Mouse (Mus musculus): ENCODE measurements at regions not wholly inside any gene's neighbourhood (a gene's known extent, or its start where the extent isn't known, plus 50 kb on each side); places are given as distances from the start of the nearest gene placed in this dataset.

DNA sequence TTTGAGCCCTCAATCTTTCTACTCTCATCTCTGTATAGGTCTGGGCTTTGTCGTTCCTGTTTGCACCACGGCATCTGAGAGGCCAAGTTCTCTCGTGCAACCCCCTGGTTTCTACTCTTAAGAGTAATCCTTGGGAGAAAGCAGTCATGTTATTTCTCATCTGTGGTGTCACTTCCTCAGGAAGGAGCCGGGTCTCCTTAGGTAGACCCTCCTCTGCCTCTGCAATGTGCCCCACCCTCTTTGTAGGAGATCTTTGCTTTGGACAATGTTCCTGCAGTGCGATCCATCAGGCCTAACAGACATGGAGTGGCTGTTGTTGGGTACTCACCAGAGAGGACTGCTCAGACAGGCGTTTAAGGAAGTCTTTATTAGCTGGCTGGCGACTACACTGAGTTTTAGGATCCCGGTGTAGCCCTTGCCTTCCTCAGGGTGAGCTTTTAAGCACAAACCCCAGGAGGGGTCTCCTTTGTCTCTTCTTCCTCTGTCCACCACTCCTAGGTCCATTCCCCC, 94.0 kb upstream of the Hmcn1 start:
- Histone ChIP-seq H3K27ac (ENCODE audit: low read length) (no peak overlapping the region), H3K4me2 (ENCODE audit: low read length) (no peak overlapping the region), H3K9ac (ENCODE audit: low read depth, low read length) (no peak overlapping the region), H3K27me3 (ENCODE audit: control insufficient read depth, insufficient read depth, low read depth, low read length) (no peaks in the 10 kb centered on the region), H3K9me3 (replicated peaks; ENCODE audit: control insufficient read depth, low read length, poor library complexity, severe bottlenecking) (no peaks in the 10 kb centered on the region), H3K36me3 (ENCODE audit: control insufficient read depth, insufficient read depth, low read length) (no peaks in the 10 kb centered on the region), H3K4me3 (ENCODE audit: low read depth, low read length) (no peak overlapping the region), H3K4me1 (ENCODE audit: control insufficient read depth, insufficient read depth, low read length) (no peaks in the 10 kb centered on the region)
- ATAC-seq, result no peak
- WGBS, result 70% methylated on average over 8 of the region's 8 CpGs

DNA sequence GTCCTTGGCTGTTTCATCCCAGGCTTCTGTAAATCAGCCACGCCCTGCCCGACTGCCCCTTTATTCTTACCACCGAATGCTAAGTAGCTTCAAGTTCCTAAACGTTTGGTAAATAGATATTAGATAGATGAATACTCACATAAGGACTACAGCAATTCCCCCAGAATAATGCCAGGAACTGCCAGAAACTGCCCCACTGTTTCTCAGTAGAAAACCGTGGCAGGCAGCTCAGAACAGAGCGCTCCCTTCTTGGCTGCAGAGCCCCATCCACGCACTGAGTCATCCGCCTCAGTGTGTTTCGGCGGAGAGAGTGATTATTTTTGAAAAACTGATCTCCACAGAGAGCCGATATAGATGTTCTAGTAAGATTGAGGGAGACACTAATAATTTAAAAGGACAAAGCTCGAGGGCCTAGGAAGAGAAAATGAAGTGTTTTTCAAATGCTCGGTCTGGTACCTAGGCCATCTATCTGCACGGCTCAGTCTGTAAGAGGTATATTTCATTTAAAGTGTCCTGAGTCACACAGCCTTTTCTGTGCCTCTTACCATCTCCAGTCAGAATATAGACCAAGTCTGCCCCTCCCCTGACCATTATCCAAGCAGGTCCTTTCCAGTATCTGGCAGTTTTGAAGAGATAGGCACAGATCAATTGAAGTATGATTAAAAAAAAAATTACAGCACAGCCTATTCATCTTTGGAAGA, 94.4 kb upstream of the Gm47985 start:
- H3K9ac ChIP-seq (ENCODE audit: low read depth, low read length), result no peak overlapping the region
- no peak overlapping the region for H3K27ac ChIP-seq (ENCODE audit: low read length)
- no peak overlapping the region for H3K4me2 ChIP-seq (ENCODE audit: low read length)
- no peaks in the 10 kb centered on the region for H3K36me3 ChIP-seq (ENCODE audit: control insufficient read depth, insufficient read depth, low read length)
- no peaks in the 10 kb centered on the region for H3K4me1 ChIP-seq (ENCODE audit: control insufficient read depth, insufficient read depth, low read length)
- H3K27me3 ChIP-seq (ENCODE audit: control insufficient read depth, insufficient read depth, low read depth, low read length), result no peaks in the 10 kb centered on the region
- 67% methylated on average over 14 of the region's 14 CpGs for WGBS
- H3K9me3 ChIP-seq (replicated peaks; ENCODE audit: control insufficient read depth, low read length, poor library complexity, severe bottlenecking), result no peaks in the 10 kb centered on the region
- no peak overlapping the region for H3K4me3 ChIP-seq (ENCODE audit: low read depth, low read length)
- peak; percentile 54; the same call in 1 of the 2 replicates for ATAC-seq

DNA sequence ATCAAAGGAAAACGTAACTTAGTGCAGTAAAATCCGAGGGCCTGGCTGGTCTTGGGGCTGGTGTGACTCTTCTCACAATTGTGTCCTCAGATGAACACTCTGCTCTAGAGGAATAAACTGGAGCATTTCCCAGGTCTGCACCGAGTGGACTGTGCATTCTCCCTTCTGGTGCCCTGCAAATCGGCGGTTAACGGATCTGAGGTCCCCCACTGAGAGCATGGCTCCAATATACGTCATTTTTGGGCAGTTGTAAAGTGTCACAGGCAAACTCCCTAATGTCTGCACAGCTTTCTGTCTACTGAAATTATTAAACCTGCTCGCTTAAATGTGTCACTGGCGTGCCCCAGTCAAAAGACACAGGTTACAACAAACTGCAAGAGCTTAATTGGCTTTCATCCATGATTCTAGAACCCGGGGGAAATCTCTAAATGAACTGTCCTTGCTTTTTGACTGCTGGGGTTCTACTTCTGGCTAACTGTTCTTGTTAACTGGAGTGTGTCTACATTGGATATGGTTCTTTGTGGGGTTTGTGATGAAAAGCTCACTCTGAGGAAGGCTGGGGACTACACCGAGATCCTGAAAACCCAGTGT, 93.7 kb upstream of the Gm47985 start:
- no peaks in the 10 kb centered on the region for H3K27me3 ChIP-seq (ENCODE audit: control insufficient read depth, insufficient read depth, low read depth, low read length)
- no peak overlapping the region for H3K27ac ChIP-seq (ENCODE audit: low read length)
- H3K9me3 ChIP-seq (replicated peaks; ENCODE audit: control insufficient read depth, low read length, poor library complexity, severe bottlenecking), result no peaks in the 10 kb centered on the region
- H3K36me3 ChIP-seq (ENCODE audit: control insufficient read depth, insufficient read depth, low read length), result no peaks in the 10 kb centered on the region
- H3K4me3 ChIP-seq (ENCODE audit: low read depth, low read length), result no peak overlapping the region
- H3K4me1 ChIP-seq (ENCODE audit: control insufficient read depth, insufficient read depth, low read length), result no peaks in the 10 kb centered on the region
- no peak for ATAC-seq
- no peak overlapping the region for H3K9ac ChIP-seq (ENCODE audit: low read depth, low read length)
- 68% methylated on average over 11 of the region's 11 CpGs for WGBS
- H3K4me2 ChIP-seq (ENCODE audit: low read length), result no peak overlapping the region

DNA sequence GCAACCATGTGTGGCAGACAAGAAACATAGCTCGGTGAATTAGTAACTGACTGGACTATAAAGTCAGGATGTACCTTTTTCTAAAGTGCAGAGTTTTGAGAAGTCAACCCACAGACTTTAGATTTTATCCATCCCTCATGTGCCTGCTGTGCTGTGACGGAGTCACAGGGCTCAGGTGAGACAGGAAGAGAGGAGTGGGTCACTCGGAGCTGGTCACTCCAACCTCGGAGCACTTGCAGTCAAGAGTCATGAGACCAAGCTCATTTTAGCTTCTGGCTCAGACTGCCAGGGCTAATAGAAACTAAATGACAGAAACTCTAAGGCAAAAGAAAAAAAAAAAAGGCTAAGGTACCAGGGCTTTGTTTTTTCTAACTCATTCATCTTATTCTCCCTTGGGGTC, 90.3 kb upstream of the Gm47985 start:
- Histone ChIP-seq H3K9ac (ENCODE audit: low read depth, low read length) (no peak overlapping the region), H3K4me3 (ENCODE audit: low read depth, low read length) (no peak overlapping the region), H3K4me2 (ENCODE audit: low read length) (no peak overlapping the region), H3K9me3 (replicated peaks; ENCODE audit: control insufficient read depth, low read length, poor library complexity, severe bottlenecking) (no peaks in the 10 kb centered on the region), H3K27me3 (ENCODE audit: control insufficient read depth, insufficient read depth, low read depth, low read length) (no peaks in the 10 kb centered on the region), H3K36me3 (ENCODE audit: control insufficient read depth, insufficient read depth, low read length) (no peaks in the 10 kb centered on the region), H3K27ac (ENCODE audit: low read length) (no peak overlapping the region), H3K4me1 (ENCODE audit: control insufficient read depth, insufficient read depth, low read length) (peaks cover 5% of the 10 kb centered on the region; the same call in 1 of the 2 replicates)
- ATAC-seq, result no peak
- WGBS, result 66% methylated on average over 4 of the region's 4 CpGs

DNA sequence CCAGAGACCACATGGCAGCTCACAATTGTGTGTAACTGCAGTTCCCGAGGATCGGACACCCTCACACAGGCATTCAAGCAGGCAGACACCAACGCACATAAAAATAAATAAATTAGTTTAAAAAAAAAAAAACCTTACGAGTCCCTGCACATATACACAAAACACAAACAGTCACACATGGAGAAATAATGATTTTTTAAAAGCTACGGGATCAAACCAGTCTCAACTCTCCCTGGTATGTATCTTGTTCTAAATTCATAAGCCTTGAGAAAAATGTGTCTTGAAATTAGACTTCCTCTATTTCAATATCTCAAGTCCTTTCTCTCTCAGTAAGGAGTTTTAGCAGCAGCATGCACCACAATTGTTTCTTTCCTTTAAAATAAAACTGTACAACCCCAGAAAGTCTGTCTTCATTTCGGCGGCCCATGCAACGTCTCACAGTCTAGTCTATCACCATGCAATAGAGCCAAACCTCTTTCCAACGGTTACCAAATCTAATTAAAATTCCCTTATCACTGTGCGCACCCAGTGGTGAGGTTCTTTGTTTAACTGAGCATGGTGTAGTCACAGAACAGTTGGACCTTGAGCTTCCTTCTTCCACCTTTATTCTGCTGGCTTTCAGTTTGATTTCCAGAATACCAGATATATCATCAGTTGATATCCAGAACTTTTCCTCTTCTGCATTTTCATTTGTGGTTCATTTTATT, 86.8 kb upstream of the Gm47985 start:
- Histone ChIP-seq H3K36me3 (ENCODE audit: control insufficient read depth, insufficient read depth, low read length) (no peaks in the 10 kb centered on the region), H3K9me3 (replicated peaks; ENCODE audit: control insufficient read depth, low read length, poor library complexity, severe bottlenecking) (no peaks in the 10 kb centered on the region), H3K27ac (ENCODE audit: low read length) (no peak overlapping the region), H3K27me3 (ENCODE audit: control insufficient read depth, insufficient read depth, low read depth, low read length) (no peaks in the 10 kb centered on the region), H3K9ac (ENCODE audit: low read depth, low read length) (no peak overlapping the region), H3K4me2 (ENCODE audit: low read length) (peak overlapping the region; percentile 26; the same call in 1 of the 2 replicates), H3K4me3 (ENCODE audit: low read depth, low read length) (no peak overlapping the region), H3K4me1 (ENCODE audit: control insufficient read depth, insufficient read depth, low read length) (peaks cover 5% of the 10 kb centered on the region; the same call in 1 of the 2 replicates)
- ATAC-seq, result no peak; the same call in 1 of the 2 replicates
- WGBS, result 56% methylated on average over 10 of the region's 10 CpGs

DNA sequence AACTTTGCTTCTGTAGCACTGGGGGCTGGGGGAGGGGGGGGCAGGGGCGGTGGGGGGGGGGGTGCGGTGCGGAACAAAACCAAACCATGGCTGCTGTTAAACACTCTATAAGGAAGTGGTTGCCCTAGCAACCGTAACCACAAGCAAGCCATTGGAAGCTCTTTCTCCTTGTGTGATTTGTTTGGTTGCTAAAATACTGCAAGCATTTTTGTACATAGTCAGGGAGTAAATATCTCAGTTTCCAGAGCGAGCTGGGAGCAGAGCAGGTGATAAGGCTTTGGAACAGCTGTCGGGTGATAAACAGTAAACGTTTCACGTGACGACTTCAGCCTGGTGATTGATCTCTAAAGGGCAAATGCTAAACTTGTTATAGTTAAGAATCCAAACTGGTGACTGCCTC, 86.3 kb upstream of the Gm47985 start:
- 15% methylated on average over 9 of the region's 9 CpGs for WGBS
- peak overlapping the region; percentile 26; the same call in 1 of the 2 replicates for H3K4me2 ChIP-seq (ENCODE audit: low read length)
- H3K4me1 ChIP-seq (ENCODE audit: control insufficient read depth, insufficient read depth, low read length), result peaks cover 5% of the 10 kb centered on the region; the same call in 1 of the 2 replicates
- H3K27me3 ChIP-seq (ENCODE audit: control insufficient read depth, insufficient read depth, low read depth, low read length), result no peaks in the 10 kb centered on the region
- no peak overlapping the region for H3K4me3 ChIP-seq (ENCODE audit: low read depth, low read length)
- ATAC-seq, result peak; percentile 75
- H3K36me3 ChIP-seq (ENCODE audit: control insufficient read depth, insufficient read depth, low read length), result no peaks in the 10 kb centered on the region
- H3K27ac ChIP-seq (ENCODE audit: low read length), result no peak overlapping the region
- no peak overlapping the region for H3K9ac ChIP-seq (ENCODE audit: low read depth, low read length)
- no peaks in the 10 kb centered on the region for H3K9me3 ChIP-seq (replicated peaks; ENCODE audit: control insufficient read depth, low read length, poor library complexity, severe bottlenecking)

DNA sequence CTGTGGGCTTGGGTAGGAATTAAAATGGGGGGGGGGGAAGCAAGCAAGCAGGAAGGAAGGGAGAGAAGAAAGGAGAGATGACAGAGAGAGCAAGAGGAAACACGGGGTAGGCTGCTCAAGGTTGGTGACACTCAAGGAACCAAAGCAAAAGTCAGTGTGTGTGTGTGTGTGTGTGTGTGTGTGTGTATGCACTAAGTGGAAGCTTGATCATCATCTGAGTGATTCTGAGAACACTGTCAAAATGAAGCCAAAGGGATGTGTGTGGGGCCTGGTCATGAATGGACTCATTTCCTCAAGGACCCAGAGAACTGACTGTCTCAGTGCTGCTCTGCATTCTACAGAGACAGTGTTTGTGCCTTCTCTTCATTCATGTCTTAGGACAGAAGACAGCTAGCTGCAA, 84.8 kb upstream of the Gm47985 start:
- peaks cover 5% of the 10 kb centered on the region; the same call in 1 of the 2 replicates for H3K4me1 ChIP-seq (ENCODE audit: control insufficient read depth, insufficient read depth, low read length)
- H3K27ac ChIP-seq (ENCODE audit: low read length), result no peak overlapping the region
- H3K4me3 ChIP-seq (ENCODE audit: low read depth, low read length), result no peak overlapping the region
- no peak overlapping the region for H3K9ac ChIP-seq (ENCODE audit: low read depth, low read length)
- H3K9me3 ChIP-seq (replicated peaks; ENCODE audit: control insufficient read depth, low read length, poor library complexity, severe bottlenecking), result no peaks in the 10 kb centered on the region
- H3K36me3 ChIP-seq (ENCODE audit: control insufficient read depth, insufficient read depth, low read length), result no peaks in the 10 kb centered on the region
- 100% methylated on average over 1 of the region's 1 CpGs for WGBS
- no peak for ATAC-seq
- H3K27me3 ChIP-seq (ENCODE audit: control insufficient read depth, insufficient read depth, low read depth, low read length), result no peaks in the 10 kb centered on the region
- H3K4me2 ChIP-seq (ENCODE audit: low read length), result no peak overlapping the region

DNA sequence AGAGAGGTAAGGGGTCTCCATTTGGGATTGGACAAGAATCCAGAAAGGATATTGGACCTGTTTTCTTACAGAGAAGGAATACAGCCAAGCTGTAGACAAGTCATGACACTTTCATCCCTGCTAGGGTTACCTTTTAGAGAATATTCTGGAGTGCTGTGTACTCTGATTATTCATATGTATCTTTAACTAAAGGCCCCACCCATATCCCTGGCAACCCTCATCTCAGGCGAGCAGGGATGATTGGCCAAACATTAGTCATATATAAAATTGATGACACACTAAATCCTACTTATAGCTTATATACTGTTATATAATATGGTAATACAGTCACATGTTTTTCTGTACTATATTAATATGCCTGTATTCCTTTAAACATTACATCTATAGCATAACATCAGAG, 83.6 kb upstream of the Gm47985 start:
- WGBS, result 84% methylated on average over 1 of the region's 1 CpGs

More for the DNA sequence above, 83.6 kb upstream of the Gm47985 start:
- Histone ChIP-seq H3K4me3 (ENCODE audit: low read depth, low read length) (no peak overlapping the region), H3K27me3 (ENCODE audit: control insufficient read depth, insufficient read depth, low read depth, low read length) (no peaks in the 10 kb centered on the region), H3K4me2 (ENCODE audit: low read length) (no peak overlapping the region), H3K9ac (ENCODE audit: low read depth, low read length) (no peak overlapping the region), H3K4me1 (ENCODE audit: control insufficient read depth, insufficient read depth, low read length) (peaks cover 5% of the 10 kb centered on the region; the same call in 1 of the 2 replicates), H3K36me3 (ENCODE audit: control insufficient read depth, insufficient read depth, low read length) (no peaks in the 10 kb centered on the region), H3K27ac (ENCODE audit: low read length) (no peak overlapping the region), H3K9me3 (replicated peaks; ENCODE audit: control insufficient read depth, low read length, poor library complexity, severe bottlenecking) (no peaks in the 10 kb centered on the region)
- ATAC-seq, result no peak
